Mouse (Mus musculus): Measurements from ENCODE around the gene Rbfox3. TPM values are rescaled to one million over a fixed set of nuclear protein-coding genes. Genes with fewer than 3 reads are reported as not detected.

The Rbfox3 gene
- polyA plus RNA-seq, 1 experiment from 2014 or later: 77.9 TPM

DNA sequence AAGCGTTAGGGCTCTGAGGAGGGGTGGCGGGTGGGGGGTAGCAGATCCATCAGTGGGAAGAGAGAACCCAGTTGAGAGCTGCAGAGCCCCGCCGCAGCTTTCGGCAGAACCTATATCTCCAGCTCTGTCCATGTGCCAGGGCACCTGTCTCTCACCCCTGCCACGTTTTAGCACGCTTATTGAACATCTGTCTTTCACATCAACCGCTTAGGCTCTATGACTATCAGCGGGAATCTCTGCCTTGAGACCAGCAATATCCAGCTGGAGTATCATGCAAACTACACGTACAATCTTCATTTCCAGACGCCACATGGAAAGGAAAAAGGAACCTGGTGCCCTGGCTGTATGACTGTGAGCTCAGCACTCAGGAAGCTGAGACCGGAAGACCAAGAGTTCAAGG lies 182.6 kb downstream of the Rbfox3 start:
- H3K4me1 ChIP-seq (replicated peaks): peaks cover 37% of the 10 kb centered on the region
- H3K9me3 ChIP-seq: no peaks in the 10 kb centered on the region
- no peaks in the 10 kb centered on the region for H3K36me3 ChIP-seq
- ATAC-seq (ENCODE audit: low FRiP score, low read depth): no peak
- no peak overlapping the region for H3K4me3 ChIP-seq
- peak overlapping the region; percentile 54; the same call in 1 of the 2 replicates for H3K27ac ChIP-seq (replicated peaks)
- no peaks in the 10 kb centered on the region for H3K27me3 ChIP-seq
- H3K4me2 ChIP-seq: no peak overlapping the region
- H3K9ac ChIP-seq: no peak overlapping the region
- 52% methylated on average over 12 of the region's 12 CpGs for WGBS

DNA sequence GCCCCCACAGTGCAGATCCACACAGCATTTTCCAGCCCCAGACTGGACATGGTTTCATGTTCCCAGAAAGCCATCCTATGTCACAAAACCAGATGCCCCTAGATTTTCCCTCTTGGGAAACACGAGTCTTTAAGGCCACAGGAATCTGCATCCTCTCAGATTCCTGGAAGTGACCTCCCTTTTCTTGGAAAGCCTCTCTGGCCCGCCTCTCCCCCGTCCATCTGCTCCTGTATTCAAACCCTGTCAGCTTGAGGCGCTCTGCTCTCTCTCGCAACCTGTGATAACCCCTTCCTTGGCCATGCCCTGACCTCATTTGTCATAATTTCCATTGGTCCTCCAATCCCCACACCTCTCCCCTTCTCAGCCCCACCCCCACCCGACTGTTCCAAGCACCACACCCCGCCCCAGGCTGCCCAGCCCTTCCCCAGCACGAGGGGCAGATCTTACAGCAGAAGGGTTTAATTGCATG lies 183.3 kb downstream of the Rbfox3 start:
- 29% methylated on average over 8 of the region's 8 CpGs for WGBS
- no peak for ATAC-seq (ENCODE audit: low FRiP score, low read depth)
- Histone ChIP-seq H3K9me3 (no peaks in the 10 kb centered on the region), H3K36me3 (no peaks in the 10 kb centered on the region), H3K9ac (no peak overlapping the region), H3K4me2 (no peak overlapping the region), H3K4me3 (no peak overlapping the region), H3K4me1 (replicated peaks) (peaks cover 43% of the 10 kb centered on the region), H3K27ac (replicated peaks) (0 out of 2 replicates have a peak overlapping the region, but pooled peaks have one; percentile 8), H3K27me3 (no peaks in the 10 kb centered on the region)

DNA sequence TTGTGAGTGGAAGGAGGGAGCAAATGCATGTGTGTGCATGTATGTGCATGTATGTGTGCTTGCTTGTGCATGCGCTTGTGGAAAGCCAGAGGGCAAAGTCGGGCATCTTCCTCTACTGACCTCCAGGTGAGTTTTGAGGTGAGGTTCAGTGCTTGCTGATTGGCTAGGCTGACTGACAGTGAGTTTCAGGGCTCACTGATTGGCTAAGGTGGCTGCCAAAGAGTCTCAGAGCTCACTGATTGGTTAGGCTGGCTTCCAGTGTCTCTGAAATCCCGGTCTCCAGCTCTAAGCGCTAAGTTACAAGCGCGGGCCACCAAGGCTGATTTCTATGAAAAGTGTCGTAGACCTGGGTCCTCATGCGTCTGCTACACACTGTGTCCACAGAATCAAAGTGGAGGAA lies 185.0 kb downstream of the Rbfox3 start:
- 88% methylated on average over 8 of the region's 8 CpGs for WGBS
- no peaks in the 10 kb centered on the region for H3K27me3 ChIP-seq
- ATAC-seq (ENCODE audit: low FRiP score, low read depth): no peak
- no peak overlapping the region for H3K4me2 ChIP-seq
- H3K4me3 ChIP-seq: no peak overlapping the region
- H3K9me3 ChIP-seq: no peaks in the 10 kb centered on the region
- no peaks in the 10 kb centered on the region for H3K36me3 ChIP-seq
- peaks cover 45% of the 10 kb centered on the region for H3K4me1 ChIP-seq (replicated peaks)
- no peak overlapping the region for H3K9ac ChIP-seq
- H3K27ac ChIP-seq (replicated peaks): no peak overlapping the region

DNA sequence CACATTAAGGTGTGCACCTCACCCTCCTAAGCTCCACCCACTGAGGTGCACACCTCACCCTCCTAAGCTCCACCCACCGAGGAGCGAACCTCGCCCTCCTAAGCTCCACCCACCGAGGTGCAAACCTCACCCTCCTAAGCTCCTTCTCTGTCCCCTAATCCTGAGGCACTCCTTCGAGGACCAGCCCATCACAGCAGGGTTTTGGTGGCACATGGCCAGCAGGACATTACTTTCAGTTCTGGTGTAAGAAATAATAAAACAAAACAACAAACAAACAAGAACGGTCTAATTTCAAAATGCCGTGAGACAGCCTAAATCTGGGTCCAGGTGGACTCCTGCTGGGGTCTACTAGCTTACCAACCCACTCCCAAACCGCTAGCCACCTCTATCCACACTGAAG lies 187.0 kb downstream of the Rbfox3 start:
- Histone ChIP-seq H3K27me3 (no peaks in the 10 kb centered on the region), H3K4me3 (no peak overlapping the region), H3K4me1 (replicated peaks) (peaks cover 42% of the 10 kb centered on the region), H3K9me3 (no peaks in the 10 kb centered on the region), H3K9ac (no peak overlapping the region), H3K27ac (replicated peaks) (no peak overlapping the region), H3K4me2 (no peak overlapping the region), H3K36me3 (no peaks in the 10 kb centered on the region)
- ATAC-seq (ENCODE audit: low FRiP score, low read depth): no peak
- 79% methylated on average over 8 of the region's 8 CpGs for WGBS

DNA sequence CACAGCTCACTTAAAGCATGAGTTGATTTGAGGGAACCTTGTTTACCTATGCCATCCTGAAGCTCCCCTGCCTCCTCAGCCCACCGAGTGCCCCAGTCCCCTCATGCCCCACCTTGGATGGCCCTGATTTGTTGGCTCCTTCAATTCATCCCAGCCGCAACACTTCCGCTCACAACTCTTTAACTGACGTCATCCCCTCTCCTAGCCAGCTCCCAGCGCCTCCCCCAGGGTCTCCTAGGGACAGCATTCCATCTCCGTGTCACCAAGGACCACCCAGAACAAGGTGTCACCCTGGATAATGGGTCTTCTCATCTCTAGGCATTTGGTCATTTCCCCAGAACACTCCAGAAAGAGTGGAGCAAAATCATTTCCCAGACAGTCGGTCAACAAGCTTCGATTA lies 188.2 kb downstream of the Rbfox3 start:
- Histone ChIP-seq H3K4me1 (replicated peaks) (peaks cover 29% of the 10 kb centered on the region), H3K27me3 (no peaks in the 10 kb centered on the region), H3K36me3 (no peaks in the 10 kb centered on the region), H3K9me3 (no peaks in the 10 kb centered on the region), H3K4me2 (no peak overlapping the region), H3K9ac (no peak overlapping the region), H3K27ac (replicated peaks) (peak overlapping the region; percentile 61), H3K4me3 (no peak overlapping the region)
- no peak for ATAC-seq (ENCODE audit: low FRiP score, low read depth)
- 77% methylated on average over 8 of the region's 8 CpGs for WGBS

DNA sequence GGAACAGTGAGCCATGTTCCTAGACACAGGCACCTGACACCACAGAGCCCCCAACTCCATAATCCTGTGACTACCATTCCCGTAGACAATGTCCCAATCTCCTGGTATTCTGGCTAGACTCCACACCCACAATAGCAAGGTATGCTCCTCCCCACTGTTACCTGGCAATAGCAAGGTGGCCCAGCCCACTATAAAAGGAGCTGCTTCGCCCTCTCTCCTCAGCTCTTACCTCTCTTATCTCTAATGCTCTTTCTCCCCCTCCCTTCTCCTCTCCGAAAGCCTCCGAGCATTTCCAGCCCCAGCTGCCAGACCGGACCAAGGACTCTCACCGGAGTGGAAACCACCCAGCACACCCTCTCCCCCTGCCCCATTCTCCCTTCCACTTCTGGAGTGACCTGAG lies 189.5 kb downstream of the Rbfox3 start:
- H3K4me1 ChIP-seq (replicated peaks): peaks cover 20% of the 10 kb centered on the region
- H3K4me2 ChIP-seq: no peak overlapping the region
- no peak overlapping the region for H3K4me3 ChIP-seq
- WGBS: 76% methylated on average over 6 of the region's 6 CpGs
- H3K27me3 ChIP-seq: no peaks in the 10 kb centered on the region
- H3K9ac ChIP-seq: no peak overlapping the region
- H3K9me3 ChIP-seq: no peaks in the 10 kb centered on the region
- ATAC-seq (ENCODE audit: low FRiP score, low read depth): no peak
- peak overlapping the region; percentile 61; the same call in 1 of the 2 replicates for H3K27ac ChIP-seq (replicated peaks)
- H3K36me3 ChIP-seq: no peaks in the 10 kb centered on the region

DNA sequence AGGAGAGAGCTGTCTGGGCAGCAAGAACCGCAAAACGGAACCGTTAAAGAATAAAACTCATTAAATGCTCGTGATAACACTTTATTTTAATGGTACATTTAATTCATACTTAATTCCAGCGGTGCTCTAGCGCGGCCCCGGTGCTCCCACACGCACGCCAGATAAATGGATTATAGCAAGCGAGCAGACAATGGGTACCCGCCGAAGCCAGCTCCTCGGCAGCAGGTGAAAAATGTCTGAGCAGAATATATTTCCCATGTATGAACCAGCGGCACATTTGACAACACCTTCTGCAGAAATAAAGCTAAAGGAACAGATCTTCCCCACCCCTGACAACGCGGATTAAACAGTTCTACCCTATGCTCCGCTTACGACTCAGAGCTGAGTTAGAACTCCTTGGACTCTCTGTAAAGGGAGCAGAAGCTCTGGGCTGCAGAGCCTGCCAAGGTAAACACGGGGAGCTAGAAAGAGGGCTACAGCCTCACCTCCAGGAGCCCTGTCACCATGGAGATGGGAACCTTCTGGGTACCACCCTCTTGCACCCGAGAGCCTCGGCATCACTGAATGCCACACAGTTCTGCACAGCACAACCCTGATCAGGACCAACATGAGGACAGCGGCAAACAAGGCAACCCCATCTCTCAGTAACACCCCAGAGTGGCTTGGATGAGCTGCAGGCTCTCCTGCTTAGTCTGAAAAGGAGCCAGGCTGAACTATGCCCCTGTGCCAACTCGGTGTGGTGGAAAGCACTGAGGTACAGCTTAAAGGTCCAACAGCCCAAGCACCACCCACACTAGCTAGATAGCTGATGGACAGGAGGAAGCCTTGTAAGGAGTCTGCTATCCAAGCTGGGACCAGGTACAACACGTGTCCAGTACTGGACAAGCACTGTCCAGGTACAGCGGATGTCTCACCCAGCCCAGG lies 196.5 kb downstream of the Rbfox3 start:
- Histone ChIP-seq H3K4me1 (replicated peaks) (peaks cover 67% of the 10 kb centered on the region), H3K4me3 (no peak overlapping the region), H3K9me3 (no peaks in the 10 kb centered on the region), H3K9ac (peak overlapping the region; percentile 17; the same call in 1 of the 2 replicates), H3K4me2 (0 out of 2 replicates have a peak overlapping the region, but pooled peaks have one; percentile 8), H3K27ac (replicated peaks) (peak overlapping the region; percentile 73), H3K36me3 (no peaks in the 10 kb centered on the region), H3K27me3 (no peaks in the 10 kb centered on the region)
- WGBS: 45% methylated on average over 26 of the region's 26 CpGs
- no peak for ATAC-seq (ENCODE audit: low FRiP score, low read depth)

DNA sequence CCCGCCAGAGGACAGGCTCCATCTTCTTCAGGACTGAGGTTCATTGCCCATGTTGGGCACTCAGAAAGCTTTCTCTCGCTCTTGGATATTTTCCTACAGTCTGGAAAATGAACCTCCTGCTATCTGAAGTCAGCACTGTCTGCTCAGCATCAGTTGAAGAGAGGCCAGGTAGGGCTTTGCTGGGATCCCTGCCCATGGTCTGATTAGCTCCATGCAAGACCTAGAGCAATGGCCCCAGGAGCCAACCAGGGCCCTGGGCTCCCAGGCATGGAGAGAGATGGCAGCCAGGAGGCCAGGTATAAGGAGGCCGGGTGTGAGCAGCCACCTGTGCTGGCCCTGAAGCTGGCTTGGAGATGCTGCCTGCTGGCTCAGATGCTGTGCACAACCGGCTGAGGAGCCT lies 198.6 kb downstream of the Rbfox3 start:
- H3K27me3 ChIP-seq: no peaks in the 10 kb centered on the region
- H3K4me2 ChIP-seq: no peak overlapping the region
- 61% methylated on average over 4 of the region's 4 CpGs for WGBS
- H3K9me3 ChIP-seq: no peaks in the 10 kb centered on the region
- no peaks in the 10 kb centered on the region for H3K36me3 ChIP-seq
- H3K4me1 ChIP-seq (replicated peaks): peaks cover 69% of the 10 kb centered on the region
- no peak overlapping the region for H3K4me3 ChIP-seq
- peak overlapping the region; percentile 47; the same call in 1 of the 2 replicates for H3K27ac ChIP-seq (replicated peaks)
- H3K9ac ChIP-seq: no peak overlapping the region
- no peak for ATAC-seq (ENCODE audit: low FRiP score, low read depth)

DNA sequence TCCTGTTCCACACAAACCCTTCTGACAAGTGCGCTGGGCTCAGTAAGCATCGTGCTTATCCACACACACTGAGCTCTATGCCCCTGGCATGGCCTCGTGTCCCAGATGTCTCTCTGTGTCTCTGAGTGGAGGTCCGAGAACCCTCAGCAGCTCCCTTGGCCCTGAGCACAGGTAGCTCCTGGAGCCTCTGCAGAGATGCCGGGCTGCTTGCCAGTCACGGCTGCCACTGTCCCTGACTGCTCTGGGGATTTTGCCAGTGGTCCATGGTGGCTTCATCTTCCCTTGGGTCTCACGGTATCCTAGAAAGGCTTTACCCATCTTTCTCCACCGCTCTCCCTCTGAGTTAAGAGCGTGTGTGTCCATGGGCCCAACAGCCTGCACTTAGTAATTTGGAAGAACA lies 199.3 kb downstream of the Rbfox3 start:
- Histone ChIP-seq H3K4me3 (no peak overlapping the region), H3K4me2 (no peak overlapping the region), H3K4me1 (replicated peaks) (peaks cover 69% of the 10 kb centered on the region), H3K9ac (no peak overlapping the region), H3K9me3 (no peaks in the 10 kb centered on the region), H3K27me3 (no peaks in the 10 kb centered on the region), H3K36me3 (no peaks in the 10 kb centered on the region), H3K27ac (replicated peaks) (peak overlapping the region; percentile 49; the same call in 1 of the 2 replicates)
- 64% methylated on average over 9 of the region's 9 CpGs for WGBS
- ATAC-seq (ENCODE audit: low FRiP score, low read depth): no peak

DNA sequence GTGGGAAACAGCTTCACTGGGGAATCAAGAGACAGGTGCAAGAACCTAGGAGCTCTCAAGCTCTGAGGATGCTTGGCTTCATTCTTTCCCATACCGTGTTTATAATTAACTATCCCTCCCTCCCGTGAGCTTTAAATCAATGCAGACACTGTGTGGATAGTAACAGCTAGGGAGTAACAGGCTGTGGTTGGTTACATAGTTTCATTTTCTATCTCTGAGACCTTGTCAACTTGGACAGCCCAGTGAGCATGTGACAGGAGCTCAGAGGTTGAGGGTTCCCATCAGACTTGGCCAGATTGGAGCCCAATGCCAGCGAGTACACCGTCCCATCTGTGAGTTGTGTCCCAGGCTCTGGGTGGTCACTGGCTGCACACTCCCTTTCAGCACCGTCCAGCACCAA lies 201.4 kb downstream of the Rbfox3 start:
- Histone ChIP-seq H3K4me2 (no peak overlapping the region), H3K9ac (no peak overlapping the region), H3K4me3 (no peak overlapping the region), H3K9me3 (no peaks in the 10 kb centered on the region), H3K27ac (replicated peaks) (no peak overlapping the region), H3K4me1 (replicated peaks) (peaks cover 53% of the 10 kb centered on the region), H3K27me3 (no peaks in the 10 kb centered on the region), H3K36me3 (no peaks in the 10 kb centered on the region)
- WGBS: 77% methylated on average over 5 of the region's 5 CpGs
- ATAC-seq (ENCODE audit: low FRiP score, low read depth): no peak

DNA sequence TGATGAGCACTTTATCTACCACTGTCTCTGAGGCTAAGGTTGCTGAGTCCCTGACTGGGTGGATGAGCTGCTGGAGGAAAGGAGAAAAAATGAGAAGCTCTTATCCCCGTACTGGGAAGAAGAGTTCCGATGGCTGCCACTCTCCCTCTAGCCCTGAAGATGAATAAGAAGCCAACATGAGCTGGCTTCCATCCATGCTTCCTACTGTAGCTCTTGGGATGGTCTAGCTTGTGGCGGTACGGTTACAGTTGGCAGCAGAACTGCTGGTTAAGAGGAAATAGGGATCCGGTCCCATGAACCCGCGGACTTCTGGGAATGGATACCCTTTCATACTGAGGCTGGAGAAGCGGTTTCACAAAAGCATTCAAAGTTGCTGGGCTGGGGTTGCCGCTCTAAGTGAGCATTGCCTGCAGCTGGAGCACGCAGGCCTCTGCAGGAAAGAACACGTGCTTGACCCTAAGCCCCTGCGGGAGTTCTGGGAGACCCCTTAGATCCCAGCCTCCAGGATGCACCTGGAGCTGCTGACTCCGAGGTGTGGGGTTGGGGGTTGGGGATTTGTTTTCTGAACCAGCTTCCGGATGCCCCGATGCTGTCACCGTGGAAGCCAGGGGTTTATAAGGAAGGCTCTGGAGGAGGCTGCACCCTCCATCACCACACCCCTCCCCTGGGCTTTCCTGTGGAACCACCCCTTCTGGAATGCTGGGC lies 215.0 kb downstream of the Rbfox3 start:
- Histone ChIP-seq H3K9ac (no peak overlapping the region), H3K4me1 (replicated peaks) (peaks cover 47% of the 10 kb centered on the region), H3K4me3 (no peak overlapping the region), H3K4me2 (no peak overlapping the region), H3K27me3 (no peaks in the 10 kb centered on the region), H3K36me3 (no peaks in the 10 kb centered on the region), H3K27ac (replicated peaks) (no peak overlapping the region), H3K9me3 (no peaks in the 10 kb centered on the region)
- ATAC-seq (ENCODE audit: low FRiP score, low read depth): no peak
- WGBS: 61% methylated on average over 16 of the region's 16 CpGs

DNA sequence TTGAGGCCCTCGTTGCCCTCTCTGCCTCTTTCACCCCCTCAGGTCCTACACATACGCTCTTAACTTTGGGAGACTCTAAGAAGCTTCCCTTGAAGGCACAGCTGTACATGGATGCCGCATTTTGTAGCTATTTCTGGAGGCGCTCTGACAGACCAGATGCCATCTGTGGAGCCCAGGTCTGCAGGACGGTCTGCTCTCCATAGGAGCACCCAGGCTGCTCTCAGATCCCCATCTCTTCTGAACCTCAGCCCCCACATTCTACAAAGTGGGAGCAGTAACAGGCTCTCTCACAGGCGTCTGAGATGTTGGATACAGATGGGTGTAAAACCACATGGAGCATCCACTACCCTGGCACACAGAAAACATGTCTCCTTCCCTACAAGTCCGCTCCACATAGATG lies 218.1 kb downstream of the Rbfox3 start:
- H3K9ac ChIP-seq: no peak overlapping the region
- H3K36me3 ChIP-seq: no peaks in the 10 kb centered on the region
- H3K27me3 ChIP-seq: no peaks in the 10 kb centered on the region
- H3K9me3 ChIP-seq: no peaks in the 10 kb centered on the region
- ATAC-seq (ENCODE audit: low FRiP score, low read depth): no peak
- WGBS: 86% methylated on average over 7 of the region's 7 CpGs
- H3K4me2 ChIP-seq: no peak overlapping the region
- peaks cover 72% of the 10 kb centered on the region for H3K4me1 ChIP-seq (replicated peaks)
- no peak overlapping the region for H3K4me3 ChIP-seq
- H3K27ac ChIP-seq (replicated peaks): no peak overlapping the region

Measured in hindbrain, embryonic 15.5 days (tissue).